Mouse (Mus musculus): ENCODE data around the gene Gm9936. TPM values are rescaled to one million over a fixed set of nuclear protein-coding genes. Genes with fewer than 3 reads are reported as not detected.

The Gm9936 gene
- not detected in 2 replicates for polyA plus RNA-seq (2014; fragmentation: Nextera tagmentation; extraction: Ambion mirVana)

- H3K9ac ChIP-seq (ENCODE audit: low read depth, low read length), result no peak within 1 kb of the TSS
- no peak within 1 kb of the TSS for H3K27ac ChIP-seq (ENCODE audit: low read depth, low read length)
- no peaks in the 10 kb centered on the region for H3K36me3 ChIP-seq (ENCODE audit: control insufficient read depth, insufficient read depth, low read length)
- peak within 1 kb of the TSS; percentile 58 for H3K4me2 ChIP-seq
- peak within 1 kb of the TSS; percentile 26 for H3K4me3 ChIP-seq (ENCODE audit: low read depth, low read length)
- no peaks in the 10 kb centered on the region for H3K9me3 ChIP-seq (replicated peaks; ENCODE audit: control insufficient read depth, low read length)
- peaks cover 2% of the 10 kb centered on the region; the same call in 1 of the 2 replicates for H3K4me1 ChIP-seq (ENCODE audit: control insufficient read depth, insufficient read depth, low read length)
- ATAC-seq (replicated peaks; ENCODE audit: insufficient number of reproducible peaks, low FRiP score, low TSS enrichment), result no peak
- 72% methylated on average over 12 of the region's 12 CpGs for WGBS (ENCODE audit: insufficient replicate concordance)
- H3K27me3 ChIP-seq (ENCODE audit: control insufficient read depth, insufficient read depth, low read length), result peaks cover 19% of the 10 kb centered on the region
Observed at GRCm38 (mm10) chr5:114858582-114858981, at the start of gene Gm9936. Gene Gm9936 (minus strand): TSS chr5:114858682.

GRCm38 (mm10) chr5:114902413-114902812 is 43.9 kb upstream of the Gm9936 start:
- H3K4me2 ChIP-seq, result no peak overlapping the region
- H3K9me3 ChIP-seq (replicated peaks; ENCODE audit: control insufficient read depth, low read length), result no peaks in the 10 kb centered on the region
- ATAC-seq (replicated peaks; ENCODE audit: insufficient number of reproducible peaks, low FRiP score, low TSS enrichment), result no peak
- H3K4me1 ChIP-seq (ENCODE audit: control insufficient read depth, insufficient read depth, low read length), result no peaks in the 10 kb centered on the region; the same call in 1 of the 2 replicates
- H3K4me3 ChIP-seq (ENCODE audit: low read depth, low read length), result no peak overlapping the region
- WGBS (ENCODE audit: insufficient replicate concordance), result 52% methylated on average over 1 of the region's 1 CpGs
- no peak overlapping the region for H3K27ac ChIP-seq (ENCODE audit: low read depth, low read length)
- no peaks in the 10 kb centered on the region for H3K36me3 ChIP-seq (ENCODE audit: control insufficient read depth, insufficient read depth, low read length)
- peaks cover 3% of the 10 kb centered on the region for H3K27me3 ChIP-seq (ENCODE audit: control insufficient read depth, insufficient read depth, low read length)
- H3K9ac ChIP-seq (ENCODE audit: low read depth, low read length), result no peak overlapping the region

GRCm38 (mm10) chr5:114898857-114899256 is 40.4 kb upstream of the Gm9936 start:
- Histone ChIP-seq H3K27ac (ENCODE audit: low read depth, low read length) (no peak overlapping the region), H3K9me3 (replicated peaks; ENCODE audit: control insufficient read depth, low read length) (no peaks in the 10 kb centered on the region), H3K9ac (ENCODE audit: low read depth, low read length) (no peak overlapping the region), H3K27me3 (ENCODE audit: control insufficient read depth, insufficient read depth, low read length) (peaks cover 2% of the 10 kb centered on the region), H3K36me3 (ENCODE audit: control insufficient read depth, insufficient read depth, low read length) (no peaks in the 10 kb centered on the region), H3K4me1 (ENCODE audit: control insufficient read depth, insufficient read depth, low read length) (peaks cover 5% of the 10 kb centered on the region; the same call in 1 of the 2 replicates), H3K4me3 (ENCODE audit: low read depth, low read length) (no peak overlapping the region), H3K4me2 (no peak overlapping the region)
- WGBS (ENCODE audit: insufficient replicate concordance), result 72% methylated on average over 7 of the region's 7 CpGs
- no peak for ATAC-seq (replicated peaks; ENCODE audit: insufficient number of reproducible peaks, low FRiP score, low TSS enrichment)

- no peak for ATAC-seq (replicated peaks; ENCODE audit: insufficient number of reproducible peaks, low FRiP score, low TSS enrichment)
- Histone ChIP-seq H3K27me3 (ENCODE audit: control insufficient read depth, insufficient read depth, low read length) (peaks cover 2% of the 10 kb centered on the region), H3K9me3 (replicated peaks; ENCODE audit: control insufficient read depth, low read length) (no peaks in the 10 kb centered on the region), H3K27ac (ENCODE audit: low read depth, low read length) (no peak overlapping the region), H3K36me3 (ENCODE audit: control insufficient read depth, insufficient read depth, low read length) (no peaks in the 10 kb centered on the region), H3K9ac (ENCODE audit: low read depth, low read length) (no peak overlapping the region), H3K4me2 (peak overlapping the region; percentile 53), H3K4me3 (ENCODE audit: low read depth, low read length) (peak overlapping the region; percentile 23), H3K4me1 (ENCODE audit: control insufficient read depth, insufficient read depth, low read length) (peaks cover 5% of the 10 kb centered on the region; the same call in 1 of the 2 replicates)
- WGBS (ENCODE audit: insufficient replicate concordance), result 7% methylated on average over 7 of the region's 7 CpGs
Observed at GRCm38 (mm10) chr5:114897374-114897793, 38.9 kb upstream of the Gm9936 start.

- Histone ChIP-seq H3K4me3 (ENCODE audit: low read depth, low read length) (peak within 1 kb of the TSS; percentile 23), H3K4me2 (peak within 1 kb of the TSS; percentile 53), H3K9me3 (replicated peaks; ENCODE audit: control insufficient read depth, low read length) (no peaks in the 10 kb centered on the region), H3K27ac (ENCODE audit: low read depth, low read length) (no peak within 1 kb of the TSS), H3K9ac (ENCODE audit: low read depth, low read length) (no peak within 1 kb of the TSS), H3K4me1 (ENCODE audit: control insufficient read depth, insufficient read depth, low read length) (peaks cover 5% of the 10 kb centered on the region; the same call in 1 of the 2 replicates), H3K27me3 (ENCODE audit: control insufficient read depth, insufficient read depth, low read length) (peaks cover 2% of the 10 kb centered on the region), H3K36me3 (ENCODE audit: control insufficient read depth, insufficient read depth, low read length) (no peaks in the 10 kb centered on the region)
- no peak for ATAC-seq (replicated peaks; ENCODE audit: insufficient number of reproducible peaks, low FRiP score, low TSS enrichment)
- 52% methylated on average over 13 of the region's 13 CpGs for WGBS (ENCODE audit: insufficient replicate concordance)
Observed at GRCm38 (mm10) chr5:114896688-114897373, 38.3 kb upstream of the Gm9936 start, which contains the start of gene Oasl2. Gene Oasl2 (plus strand): TSS chr5:114896936.

- H3K27ac ChIP-seq (ENCODE audit: low read depth, low read length), result no peak overlapping the region
- H3K27me3 ChIP-seq (ENCODE audit: control insufficient read depth, insufficient read depth, low read length), result peaks cover 2% of the 10 kb centered on the region
- H3K4me1 ChIP-seq (ENCODE audit: control insufficient read depth, insufficient read depth, low read length), result peaks cover 5% of the 10 kb centered on the region; the same call in 1 of the 2 replicates
- no peak overlapping the region for H3K9ac ChIP-seq (ENCODE audit: low read depth, low read length)
- no peak overlapping the region for H3K4me3 ChIP-seq (ENCODE audit: low read depth, low read length)
- no peaks in the 10 kb centered on the region for H3K36me3 ChIP-seq (ENCODE audit: control insufficient read depth, insufficient read depth, low read length)
- no peaks in the 10 kb centered on the region for H3K9me3 ChIP-seq (replicated peaks; ENCODE audit: control insufficient read depth, low read length)
- H3K4me2 ChIP-seq, result no peak overlapping the region
- no peak for ATAC-seq (replicated peaks; ENCODE audit: insufficient number of reproducible peaks, low FRiP score, low TSS enrichment)
- WGBS (ENCODE audit: insufficient replicate concordance), result 78% methylated on average over 4 of the region's 4 CpGs
Observed at GRCm38 (mm10) chr5:114895542-114895941, 37.1 kb upstream of the Gm9936 start.

GRCm38 (mm10) chr5:114888995-114889394 is 30.5 kb upstream of the Gm9936 start:
- H3K9ac ChIP-seq (ENCODE audit: low read depth, low read length), result no peak overlapping the region
- H3K4me2 ChIP-seq, result no peak overlapping the region
- H3K4me1 ChIP-seq (ENCODE audit: control insufficient read depth, insufficient read depth, low read length), result no peaks in the 10 kb centered on the region
- H3K4me3 ChIP-seq (ENCODE audit: low read depth, low read length), result no peak overlapping the region
- H3K36me3 ChIP-seq (ENCODE audit: control insufficient read depth, insufficient read depth, low read length), result no peaks in the 10 kb centered on the region
- H3K27ac ChIP-seq (ENCODE audit: low read depth, low read length), result no peak overlapping the region
- 74% methylated on average over 2 of the region's 2 CpGs for WGBS (ENCODE audit: insufficient replicate concordance)
- no peaks in the 10 kb centered on the region for H3K27me3 ChIP-seq (ENCODE audit: control insufficient read depth, insufficient read depth, low read length)
- ATAC-seq (replicated peaks; ENCODE audit: insufficient number of reproducible peaks, low FRiP score, low TSS enrichment), result no peak
- no peaks in the 10 kb centered on the region for H3K9me3 ChIP-seq (replicated peaks; ENCODE audit: control insufficient read depth, low read length)

- H3K9ac ChIP-seq (ENCODE audit: low read depth, low read length), result no peak overlapping the region
- 0 out of 2 replicates have a peak, but pooled peaks cover 4% of the 10 kb centered on the region for H3K27me3 ChIP-seq (ENCODE audit: control insufficient read depth, insufficient read depth, low read length)
- H3K4me2 ChIP-seq, result no peak overlapping the region
- no peaks in the 10 kb centered on the region for H3K4me1 ChIP-seq (ENCODE audit: control insufficient read depth, insufficient read depth, low read length)
- 77% methylated on average over 6 of the region's 6 CpGs for WGBS (ENCODE audit: insufficient replicate concordance)
- ATAC-seq (replicated peaks; ENCODE audit: insufficient number of reproducible peaks, low FRiP score, low TSS enrichment), result no peak
- H3K4me3 ChIP-seq (ENCODE audit: low read depth, low read length), result no peak overlapping the region
- no peaks in the 10 kb centered on the region for H3K36me3 ChIP-seq (ENCODE audit: control insufficient read depth, insufficient read depth, low read length)
- no peaks in the 10 kb centered on the region for H3K9me3 ChIP-seq (replicated peaks; ENCODE audit: control insufficient read depth, low read length)
- no peak overlapping the region for H3K27ac ChIP-seq (ENCODE audit: low read depth, low read length)
Observed at GRCm38 (mm10) chr5:114886801-114887200, 28.3 kb upstream of the Gm9936 start.

GRCm38 (mm10) chr5:114883022-114883421 is 24.5 kb upstream of the Gm9936 start:
- ATAC-seq (replicated peaks; ENCODE audit: insufficient number of reproducible peaks, low FRiP score, low TSS enrichment), result no peak
- Histone ChIP-seq H3K4me3 (ENCODE audit: low read depth, low read length) (no peak overlapping the region), H3K9me3 (replicated peaks; ENCODE audit: control insufficient read depth, low read length) (no peaks in the 10 kb centered on the region), H3K4me2 (no peak overlapping the region), H3K4me1 (ENCODE audit: control insufficient read depth, insufficient read depth, low read length) (no peaks in the 10 kb centered on the region), H3K27ac (ENCODE audit: low read depth, low read length) (no peak overlapping the region), H3K27me3 (ENCODE audit: control insufficient read depth, insufficient read depth, low read length) (peaks cover 7% of the 10 kb centered on the region; the same call in 1 of the 2 replicates), H3K36me3 (ENCODE audit: control insufficient read depth, insufficient read depth, low read length) (no peaks in the 10 kb centered on the region), H3K9ac (ENCODE audit: low read depth, low read length) (no peak overlapping the region)
- 74% methylated on average over 11 of the region's 11 CpGs for WGBS (ENCODE audit: insufficient replicate concordance)

Data from heart, embryonic 11.5 days (tissue).